Mouse (Mus musculus) 416B (cell line): Measurements from ENCODE around the gene Il6st.

ENCODE experiments used
- DNase-seq: peaks from one replicate; pipeline ENCODE4 v3.0.0; 2011; ENCODE audit warnings: low read depth

The Il6st gene

GRCm38 (mm10) chr13:112442867-112443529 is 20.9 kb upstream of the Il6st start:
- peak; percentile 72 for DNase-seq

GRCm38 (mm10) chr13:112447108-112447665 is 16.7 kb upstream of the Il6st start:
- no peak for DNase-seq

GRCm38 (mm10) chr13:112450210-112450609 is 13.7 kb upstream of the Il6st start:
- DNase-seq = no peak

GRCm38 (mm10) chr13:112457366-112457765 is 6.5 kb upstream of the Il6st start:
- no peak for DNase-seq

- no peak for DNase-seq
Observed at GRCm38 (mm10) chr13:112458016-112458415, 5.9 kb upstream of the Il6st start.

- DNase-seq = no peak
Observed at GRCm38 (mm10) chr13:112458435-112459018, 5.3 kb upstream of the Il6st start.

GRCm38 (mm10) chr13:112459956-112460355 is 3.9 kb upstream of the Il6st start:
- no peak for DNase-seq

- no peak for DNase-seq
Observed at GRCm38 (mm10) chr13:112462411-112462987, 1.4 kb upstream of the Il6st start.

- DNase-seq = no peak
Observed at GRCm38 (mm10) chr13:112463337-112463802, 500 bp upstream of the Il6st start.

GRCm38 (mm10) chr13:112464626-112465287 is 887 bp downstream of the Il6st start:
- peak; percentile 24 for DNase-seq

GRCm38 (mm10) chr13:112465585-112465984 is 1.7 kb downstream of the Il6st start:
- DNase-seq = no peak

GRCm38 (mm10) chr13:112466136-112466945 is 2.5 kb downstream of the Il6st start:
- DNase-seq = no peak

GRCm38 (mm10) chr13:112466946-112467255 is 3.0 kb downstream of the Il6st start:
- DNase-seq = no peak

GRCm38 (mm10) chr13:112467384-112467783 is 3.5 kb downstream of the Il6st start:
- DNase-seq = no peak

- no peak for DNase-seq
Observed at GRCm38 (mm10) chr13:112469491-112469890, 5.6 kb downstream of the Il6st start.

- DNase-seq = no peak
Observed at GRCm38 (mm10) chr13:112471201-112471600, 7.3 kb downstream of the Il6st start.

GRCm38 (mm10) chr13:112472401-112473023 is 8.6 kb downstream of the Il6st start:
- no peak for DNase-seq

GRCm38 (mm10) chr13:112473757-112474755 is 10.2 kb downstream of the Il6st start:
- DNase-seq = peak; percentile 24

GRCm38 (mm10) chr13:112479032-112479431 is 15.2 kb downstream of the Il6st start:
- DNase-seq = no peak

- DNase-seq = no peak
Observed at GRCm38 (mm10) chr13:112479926-112480325, 16.1 kb downstream of the Il6st start.
